Mouse (Mus musculus) spleen, postnatal 36 days (tissue): ENCODE data around the gene Utp11.

Experiments
- DNase-seq, 2 experiments: peaks; one replicate each; pipeline ENCODE4 v3.0.0; 2022; ENCODE audit warnings: low spot score in 2 of 2, mixed read lengths in 1 of 2

Utp11 gene

GRCm38 (mm10) chr4:124632856-124633255 is 60.5 kb downstream of the Utp11 start:
- DNase-seq: no peak

GRCm38 (mm10) chr4:124631456-124631855 is 61.9 kb downstream of the Utp11 start:
- no peak for DNase-seq
